Mouse (Mus musculus) olfactory bulb, adult 2 months (tissue): ENCODE measurements around the gene Stab1.

ENCODE experiments used
- CTCF ChIP-seq: fragments of 200-500 bp; IDR thresholded peaks from 2 replicates; pipeline ENCODE4 v1.5.1; 2012; ENCODE audit warnings: low read depth, mild to moderate bottlenecking, low read length, moderate library complexity; ENCODE audit not compliant: insufficient read depth
- POLR2A ChIP-seq: fragments of 200-500 bp; IDR thresholded peaks from 2 replicates; pipeline ENCODE4 v1.6.1; 2012; ENCODE audit warnings: mild to moderate bottlenecking, low read depth, low read length, moderate library complexity; ENCODE audit not compliant: insufficient read depth

DNA sequence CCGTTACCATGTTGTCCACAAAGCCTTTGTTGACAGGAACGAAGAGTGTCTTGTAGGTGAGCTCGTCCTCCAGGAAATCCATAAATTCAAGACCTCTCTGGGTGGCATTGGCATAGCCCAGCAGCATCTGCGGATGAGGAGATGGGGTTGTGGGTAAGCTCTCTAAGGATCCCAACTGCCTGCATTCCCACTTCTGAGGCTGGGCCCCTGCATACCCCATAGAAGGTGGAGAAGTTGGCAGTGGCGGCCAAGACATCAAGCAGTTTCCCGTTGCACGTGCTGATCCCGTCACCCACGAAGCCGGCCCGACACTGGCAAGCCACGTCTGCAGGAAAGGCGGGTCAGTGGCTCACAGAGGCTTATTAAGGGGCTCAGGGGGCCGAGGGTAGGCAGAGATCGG is 28.3 kb downstream of the Stab1 start:
- TF ChIP-seq CTCF, result no peak
- no peak for TF ChIP-seq POLR2A
